Mouse (Mus musculus) brain, embryonic 14.5 days (tissue): ENCODE results near the gene Helb.

ENCODE experiments used
- CTCF ChIP-seq: fragments of 200-500 bp; IDR thresholded peaks from 2 replicates; pipeline ENCODE4 v1.5.1; 2012; ENCODE audit warnings: inconsistent platforms, mild to moderate bottlenecking, moderate library complexity, borderline replicate concordance; ENCODE audit not compliant: insufficient read depth, insufficient read length; ENCODE audit errors: extremely low read depth
- POLR2A ChIP-seq: fragments of 200-500 bp; IDR thresholded peaks from 2 replicates; pipeline ENCODE4 v1.6.1; 2012; ENCODE audit warnings: mild to moderate bottlenecking, inconsistent platforms, borderline replicate concordance; ENCODE audit not compliant: poor library complexity, insufficient read depth, insufficient read length, severe bottlenecking; ENCODE audit errors: extremely low read depth

GRCm38 (mm10) chr10:120061238-120062130, 51.3 kb downstream of the Helb start:
- TF ChIP-seq CTCF (no peak), POLR2A (no peak)
